Mouse (Mus musculus) left cerebral cortex, adult 18-20 months (tissue): ENCODE data around the gene Stn1. TPM values are rescaled to one million over a fixed set of nuclear protein-coding genes. Genes with fewer than 3 reads are reported as not detected.
A peak's percentile ranks its signal among the peaks of the same experiment; 100 is the strongest.
"Not testable (repeated sequence)": the region's sequence is repeated elsewhere in the genome, so short reads cannot be mapped to it uniquely, and the experiment has no call there.

Experiments used
- DNase-seq, 2 experiments: peaks; one replicate each; pipeline ENCODE4 v3.0.0; 2021 to 2022; ENCODE audit warnings: low spot score in 2 of 2, mixed read lengths in 1 of 2
- long read RNA-seq, 2 experiments: library from polyadenylated mRNA; stranded (forward); transcript quantifications; one replicate each; pipeline ENCODE4 v2.0.0; 2021
- total RNA-seq, 2 experiments: library from RNA; stranded (reverse); gene quantifications; 2 replicates each; pipeline ENCODE4 v1.2.3; 2021

The Stn1 gene
- total RNA-seq: 10 to 100 TPM; 24.9 to 25.3 TPM
- long read RNA-seq, experiment 1, transcript Stn1-201 (10 exons, 1,992 nt): major isoform, 14 of 26 reads
- long read RNA-seq, experiment 1, partial matches to known transcripts: 8 of 26 reads
- long read RNA-seq, experiment 1, other reads (novel, unspliced or antisense): 2 of 26 reads
- long read RNA-seq, experiment 2, transcript Stn1-201 (10 exons, 1,992 nt): major isoform, 13 of 20 reads
- long read RNA-seq, experiment 2, partial matches to known transcripts: 4 of 20 reads
- long read RNA-seq, experiment 2, other reads (novel, unspliced or antisense): 3 of 20 reads

DNA sequence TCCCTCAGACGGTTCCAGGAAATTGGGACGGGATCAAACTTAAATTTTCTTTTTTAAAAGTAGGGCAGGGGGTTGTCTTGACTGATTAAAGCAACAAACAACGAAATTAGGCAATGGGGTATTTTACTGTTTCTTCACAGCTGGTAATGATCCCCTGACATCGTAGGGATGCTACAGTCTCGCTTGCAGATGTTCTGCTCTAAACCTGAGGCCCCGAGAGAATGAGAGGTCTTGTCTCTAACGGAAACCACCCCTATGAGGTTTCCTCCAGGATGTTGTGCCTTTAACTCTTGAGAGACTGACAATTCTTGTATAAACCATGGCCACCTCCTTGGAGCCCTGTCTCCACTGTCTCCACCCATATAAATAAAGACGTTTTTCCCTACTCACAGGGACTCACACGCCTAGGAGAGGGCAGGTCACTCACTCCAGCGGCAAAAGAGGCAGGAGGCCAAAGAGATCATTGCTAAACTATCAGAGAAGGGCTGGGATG lies at the start of gene Stn1:
Gene Stn1, minus strand, starts transcription at position 208 of the 493 bp plus-strand sequence.
- no peak for DNase-seq

DNA sequence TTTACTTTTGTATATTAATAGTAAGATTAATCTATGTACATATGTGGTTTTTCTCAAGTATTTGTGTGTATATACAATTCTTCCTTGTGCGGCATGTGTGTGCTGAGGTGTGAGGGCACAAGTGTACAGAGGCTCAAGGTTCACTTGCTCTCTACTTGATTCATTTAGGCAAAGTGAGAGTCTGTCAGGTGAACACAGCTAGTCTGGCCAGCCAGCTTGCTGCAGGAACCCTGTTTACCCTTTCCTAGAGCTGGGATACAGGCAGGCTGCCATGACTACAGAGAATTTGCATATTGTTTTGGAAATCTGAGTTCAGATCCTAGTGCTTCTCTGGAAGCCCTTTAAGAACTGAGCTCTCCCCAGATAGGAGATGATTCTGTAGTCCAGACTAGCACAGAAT lies 49.7 kb upstream of the Stn1 start:
- DNase-seq: no peak

DNA sequence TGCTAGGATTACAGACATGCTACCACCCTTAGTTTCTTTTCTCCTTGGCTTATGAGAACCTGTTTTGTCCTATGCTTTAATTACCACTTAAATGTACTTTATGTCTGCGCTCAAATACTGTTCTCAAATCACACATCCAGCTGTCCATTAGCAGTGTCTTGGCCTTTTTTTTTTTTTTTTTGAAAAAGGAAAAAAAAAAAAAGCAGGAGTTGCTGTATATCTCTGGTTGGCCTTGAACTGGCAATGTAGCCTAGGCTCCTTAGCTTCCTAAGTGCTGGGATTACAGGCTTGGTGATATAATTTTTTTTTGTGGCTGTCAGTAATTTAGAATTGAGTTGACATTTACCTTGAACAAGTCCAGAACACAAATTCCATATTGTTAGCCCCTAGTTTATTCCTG lies 48.5 kb upstream of the Stn1 start:
- no peak for DNase-seq

DNA sequence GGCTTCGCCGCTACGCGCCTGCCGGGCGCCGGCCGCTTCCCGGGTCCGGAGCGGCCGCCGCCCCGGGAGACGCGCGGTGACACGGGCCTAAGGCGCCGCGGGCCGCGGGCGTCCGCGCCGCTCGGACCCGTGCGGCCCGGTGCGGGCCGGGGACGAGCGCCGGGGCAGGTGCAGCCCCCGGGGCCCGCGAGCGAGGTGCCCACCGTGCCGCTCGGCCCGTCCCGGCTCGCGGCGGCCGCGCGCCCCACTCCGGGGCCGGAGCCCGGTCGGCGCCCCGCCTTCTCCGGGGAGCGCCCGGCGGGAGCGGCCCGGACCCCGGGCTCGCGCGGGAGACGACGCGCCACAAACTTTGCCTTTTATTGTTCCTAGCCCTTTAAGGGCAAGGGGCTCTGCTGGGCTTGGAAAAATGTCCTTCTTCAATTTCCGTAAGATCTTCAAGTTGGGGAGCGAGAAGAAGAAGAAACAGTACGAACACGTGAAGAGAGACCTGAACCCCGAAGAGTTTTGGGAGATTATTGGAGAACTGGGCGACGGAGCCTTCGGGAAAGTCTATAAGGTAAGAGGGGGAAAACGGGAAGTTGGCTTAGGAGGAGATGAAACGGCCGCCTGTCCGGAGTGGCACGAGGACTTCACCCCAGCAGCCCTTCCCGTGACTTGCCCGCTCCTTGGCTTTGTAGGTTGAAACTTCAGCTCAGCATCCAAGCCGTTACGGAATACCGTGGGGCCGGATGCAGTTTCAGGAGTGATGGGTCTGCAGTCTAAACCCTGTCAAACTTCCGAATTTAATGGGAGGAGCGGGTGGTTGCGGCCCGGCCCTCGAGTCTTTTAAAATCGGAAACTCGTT lies 42.7 kb upstream of the Stn1 start:
- DNase-seq: no peak

DNA sequence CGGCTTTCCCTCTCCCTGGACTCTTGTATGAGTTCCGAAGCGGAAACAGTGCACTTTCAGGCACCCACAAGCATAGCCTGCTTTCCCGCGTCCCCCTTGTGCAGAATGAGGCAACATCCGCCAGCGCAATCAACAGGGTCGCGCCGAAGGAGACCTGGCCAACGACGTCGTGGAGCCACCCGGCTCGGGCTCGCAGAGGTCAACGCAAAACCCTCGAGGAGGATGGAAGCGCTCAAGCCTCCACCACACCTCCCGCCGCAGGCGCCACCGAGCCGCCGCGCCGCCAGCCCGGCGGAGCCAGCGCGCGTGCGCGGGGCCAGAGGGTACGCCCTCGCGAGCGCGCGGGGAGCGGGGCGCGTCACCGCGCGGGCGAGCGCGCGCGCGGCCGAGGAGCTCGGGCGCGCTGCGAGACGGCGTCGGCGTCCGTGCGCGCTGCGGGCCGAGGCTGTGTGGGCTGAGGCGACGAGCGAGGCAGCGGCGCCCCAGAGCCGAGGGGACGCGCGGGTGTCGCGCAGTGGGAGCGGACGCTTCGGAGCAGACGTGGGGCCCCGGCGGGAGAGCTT lies 42.0 kb upstream of the Stn1 start, which contains the start of gene Slk:
Gene Slk, plus strand, starts transcription at position 454 of the 563 bp plus-strand sequence.
- peak; percentile 69 to 85 for DNase-seq

DNA sequence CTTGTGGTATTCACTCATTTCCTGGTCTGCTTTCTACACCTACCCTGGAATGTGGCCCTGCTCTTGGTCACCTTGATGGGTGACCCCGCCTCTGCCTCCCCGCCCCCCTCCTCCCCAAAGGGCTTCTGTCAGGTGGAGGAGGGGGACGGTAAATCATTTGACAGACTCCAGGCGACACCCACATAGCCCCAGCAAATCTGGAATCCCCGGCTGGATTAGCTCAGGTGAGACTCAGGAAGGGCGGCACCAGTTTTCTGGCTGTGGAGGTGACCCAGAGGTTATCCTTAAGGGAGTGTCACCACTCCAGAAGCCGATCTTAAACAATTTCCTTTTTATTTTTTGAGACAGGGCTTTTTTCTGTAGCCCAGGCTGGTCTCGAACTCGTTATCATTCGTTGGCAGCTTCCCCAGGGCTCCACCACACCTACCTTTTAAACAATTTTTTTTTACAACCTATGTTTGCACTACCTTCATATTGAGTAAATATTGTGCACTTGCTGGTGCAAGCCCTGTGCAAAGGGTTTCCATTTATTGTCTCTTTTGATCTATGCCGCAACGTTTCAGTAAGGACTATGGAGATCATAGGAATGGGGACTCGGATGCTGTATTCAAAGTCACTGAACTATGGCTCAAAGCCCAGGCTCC lies 41.4 kb upstream of the Stn1 start:
- DNase-seq: no peak

DNA sequence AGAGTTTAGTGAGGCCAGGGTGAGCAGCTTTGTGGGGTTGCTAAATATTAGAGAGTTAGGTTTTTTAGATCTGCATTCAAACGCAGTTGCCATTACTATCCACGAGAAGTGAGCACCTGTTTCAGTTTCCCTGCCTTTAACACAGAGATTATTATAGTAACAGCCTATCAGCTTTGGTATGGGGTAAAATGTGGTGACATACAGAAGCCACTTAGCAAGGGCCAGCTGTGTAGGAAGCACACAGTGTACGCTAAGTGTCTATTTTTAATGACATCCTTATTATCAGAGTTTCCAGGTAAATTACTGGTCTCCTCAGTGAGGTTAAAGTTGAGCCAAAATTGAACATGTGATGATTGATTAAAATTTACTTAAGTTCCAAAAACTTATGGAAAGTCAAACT lies 36.4 kb upstream of the Stn1 start:
- no peak for DNase-seq

DNA sequence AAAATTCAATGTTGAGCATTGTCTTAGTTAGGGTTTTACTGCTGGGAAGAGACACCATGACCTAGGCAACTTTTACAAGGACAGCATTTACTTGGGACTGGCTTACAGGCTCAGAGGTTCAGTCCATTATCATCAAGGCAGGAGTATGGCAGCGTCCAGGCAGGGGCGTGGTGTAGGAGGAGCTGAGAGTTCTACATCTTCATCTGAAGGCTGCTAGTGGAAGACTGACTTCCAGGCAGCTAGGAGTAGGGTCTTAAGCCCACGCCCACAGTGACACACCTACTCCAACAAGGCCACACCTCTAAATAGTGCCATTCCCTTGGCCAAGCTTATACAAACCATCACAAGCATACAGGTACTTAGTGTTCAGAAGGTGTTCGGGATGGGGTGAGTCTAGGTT lies 34.7 kb upstream of the Stn1 start:
- DNase-seq: not testable (repeated sequence)

DNA sequence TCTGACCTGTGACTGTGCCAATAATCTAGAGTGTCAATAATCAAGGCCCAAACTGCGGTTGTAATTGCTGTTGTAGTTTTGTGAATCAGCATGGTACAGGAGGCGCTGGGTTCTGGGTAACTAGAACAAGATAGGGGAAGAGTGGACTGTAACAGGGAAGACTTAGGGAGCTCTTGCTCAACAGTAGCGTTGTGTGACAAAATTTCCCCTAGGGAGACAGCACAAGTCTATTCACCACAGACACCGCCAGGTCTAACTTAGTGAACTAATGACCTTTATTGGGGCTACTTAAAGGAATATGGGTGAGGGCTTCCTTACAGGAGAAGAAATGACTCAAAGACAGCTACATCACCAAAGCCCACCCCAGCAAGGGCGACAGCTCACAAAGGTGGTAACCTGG lies 32.7 kb upstream of the Stn1 start:
- DNase-seq: no peak

DNA sequence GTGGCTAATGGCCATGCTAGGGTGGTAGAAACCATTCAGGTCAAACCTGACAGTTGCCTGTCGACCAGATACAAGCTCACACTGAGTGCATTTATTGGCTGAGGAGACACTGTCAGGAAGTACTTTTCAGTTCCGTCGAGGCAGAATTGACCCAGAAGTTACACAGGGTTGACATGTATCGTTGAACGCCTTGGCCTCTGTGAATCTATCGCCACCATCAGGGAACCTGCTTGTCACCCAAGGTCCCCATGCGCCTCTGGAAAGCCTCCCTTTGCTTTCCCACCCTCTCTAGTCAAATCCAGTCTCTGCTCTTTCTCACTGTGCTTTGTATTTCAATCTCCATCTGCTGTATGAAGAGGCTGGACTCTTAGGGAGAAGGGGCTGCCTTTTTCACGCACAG lies 28.7 kb upstream of the Stn1 start:
- no peak for DNase-seq

DNA sequence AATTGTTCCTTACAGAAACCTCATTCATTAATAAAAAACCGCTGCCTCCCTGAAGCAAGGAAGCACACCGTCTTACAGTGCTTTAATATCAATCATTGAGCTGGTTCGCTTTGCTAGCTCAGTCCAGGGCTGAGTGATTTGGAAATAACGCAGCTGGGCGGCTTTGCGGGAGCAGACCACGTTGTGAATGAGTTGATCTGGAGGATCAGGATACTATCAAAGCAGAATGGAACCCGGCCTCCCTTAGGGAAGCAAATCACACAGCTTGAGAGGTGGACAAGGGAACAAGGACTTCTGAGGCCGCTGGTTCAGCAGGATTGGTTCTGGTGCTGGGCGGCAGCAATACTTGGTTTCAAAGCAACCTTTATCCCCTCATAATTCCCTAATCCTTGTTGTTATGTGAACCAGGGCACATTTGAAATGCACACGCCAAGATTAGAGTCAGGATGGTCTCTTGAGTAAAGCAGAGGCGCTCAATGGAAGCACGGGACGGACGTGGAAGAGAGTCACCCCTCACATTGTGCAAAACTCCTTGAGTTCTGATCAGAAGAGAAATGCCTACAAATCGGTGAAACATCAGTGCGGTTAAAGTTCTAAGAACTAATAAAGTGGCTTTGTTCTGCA lies 27.8 kb upstream of the Stn1 start:
- no peak for DNase-seq

DNA sequence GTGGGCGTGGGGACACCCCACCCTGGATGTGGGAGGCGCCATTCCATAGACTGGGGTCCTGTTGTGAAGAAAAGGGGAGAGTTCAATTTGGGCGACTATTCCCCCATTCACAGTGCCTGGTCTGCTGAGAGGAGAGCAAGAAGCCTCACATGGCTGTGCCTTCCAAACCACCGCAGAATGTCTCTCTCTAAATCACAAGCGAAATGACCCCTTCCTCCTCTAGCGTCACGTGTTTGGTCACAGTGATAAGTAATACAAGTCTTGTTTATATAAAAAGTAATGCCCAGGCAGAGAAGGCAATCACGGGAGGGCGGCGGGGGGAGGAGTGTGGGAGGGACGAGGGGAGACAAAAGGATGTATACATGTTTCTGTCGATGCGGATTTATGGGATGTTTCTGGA lies 26.4 kb upstream of the Stn1 start:
- DNase-seq: no peak

DNA sequence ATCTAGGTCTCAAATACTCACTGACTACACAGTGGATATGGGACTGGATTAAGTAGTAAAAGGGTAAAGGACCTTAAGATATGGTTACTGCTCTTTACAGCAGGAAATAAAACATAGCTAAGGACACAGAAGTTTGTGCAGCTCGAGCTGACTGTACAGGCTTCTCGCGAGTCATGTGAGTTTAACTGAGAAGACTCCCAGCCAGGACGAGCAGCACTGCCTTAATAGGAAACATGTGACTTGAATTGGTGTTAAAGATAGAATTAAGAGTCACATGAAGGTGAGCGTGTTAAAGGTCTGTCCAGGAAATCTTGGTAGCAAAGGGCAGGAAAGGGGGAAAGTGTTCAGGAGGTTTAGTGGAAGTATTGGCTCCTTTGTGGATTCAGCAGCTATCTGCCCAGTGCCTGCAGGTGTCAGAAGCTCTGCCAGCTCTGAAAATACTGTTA lies 24.7 kb upstream of the Stn1 start:
- DNase-seq: no peak

DNA sequence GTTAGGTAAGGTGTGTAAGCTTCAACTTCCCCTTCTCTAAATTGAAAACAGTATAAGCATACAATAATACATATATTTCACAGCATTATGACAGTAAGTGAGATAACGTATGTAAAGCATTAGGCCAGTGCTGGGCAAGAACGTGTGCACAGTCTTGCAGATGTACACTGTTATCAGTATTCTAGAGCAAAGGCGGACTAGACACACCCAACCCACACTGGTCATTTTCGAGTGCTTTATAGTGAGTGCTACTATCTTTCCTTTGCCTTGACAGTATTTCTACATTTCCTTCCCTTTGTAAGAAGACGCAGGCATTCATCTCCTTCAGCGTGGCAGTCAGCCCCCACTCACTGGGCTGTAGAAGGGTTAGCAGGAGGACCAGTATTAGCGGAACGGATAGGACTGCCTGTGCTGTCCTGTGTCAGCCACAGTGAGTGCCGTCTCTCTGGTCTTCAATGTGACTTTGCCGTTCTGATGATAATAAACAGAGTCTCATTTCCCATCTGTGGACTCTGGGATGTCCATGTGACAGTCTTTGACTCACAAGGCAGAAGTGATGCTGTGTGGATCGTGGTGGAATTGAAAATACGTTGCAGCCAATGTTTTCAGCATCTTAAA lies 23.3 kb upstream of the Stn1 start:
- DNase-seq: no peak

DNA sequence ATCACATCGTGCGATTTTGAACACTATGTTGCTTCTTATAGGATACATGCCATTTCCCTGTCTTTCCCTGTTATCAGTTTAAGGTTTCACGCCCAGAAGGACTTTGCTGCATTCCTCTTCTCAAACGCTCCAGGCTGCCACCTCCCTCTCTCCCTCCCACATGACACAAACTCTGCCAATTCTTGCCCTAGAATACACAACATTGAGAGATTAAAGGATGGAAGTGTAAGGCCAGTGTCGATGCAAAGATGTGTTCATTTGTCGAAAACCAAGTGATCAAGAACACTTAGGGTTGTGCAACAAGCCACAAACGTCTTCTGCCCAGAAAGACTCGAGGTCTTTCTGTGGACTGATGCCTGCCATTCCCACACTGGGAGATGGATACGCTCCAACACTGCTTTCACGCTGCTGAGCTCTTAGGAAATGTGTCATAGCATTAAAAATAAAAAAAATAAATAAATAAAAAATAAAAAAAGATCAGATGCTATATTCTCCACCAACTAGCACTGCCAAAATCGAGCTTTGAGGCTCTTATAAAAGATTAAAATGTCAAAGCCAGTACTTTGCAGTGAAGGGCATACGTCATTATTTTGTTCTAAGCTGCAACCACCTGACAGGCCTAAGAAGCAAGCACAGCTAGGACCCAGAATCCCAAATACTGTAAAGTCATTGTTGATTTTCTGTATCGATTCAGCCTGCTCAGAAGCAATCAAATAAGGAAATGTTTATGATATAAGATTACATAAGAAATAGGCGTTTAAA lies 22.6 kb upstream of the Stn1 start:
- peak in 1 of 2 experiments; percentile 56 for DNase-seq

DNA sequence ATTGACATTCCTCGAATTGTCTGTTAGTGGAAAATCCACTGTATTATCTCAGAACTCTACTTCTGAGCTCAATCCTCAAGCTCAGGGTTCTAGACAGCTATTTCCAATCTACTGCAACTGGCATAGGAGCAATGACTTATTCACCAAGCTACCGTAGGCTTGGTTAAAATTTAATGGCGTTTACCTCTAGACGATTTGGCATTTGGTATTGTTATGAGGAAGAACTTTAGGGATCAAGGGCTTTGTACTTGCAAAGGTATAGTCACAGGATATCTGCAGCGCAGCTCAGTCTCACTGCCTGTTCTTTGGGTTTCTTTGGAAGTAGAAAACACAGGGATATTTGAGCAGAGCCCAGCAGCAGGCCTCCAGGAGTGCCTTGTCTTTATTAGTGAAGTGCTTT lies 21.8 kb upstream of the Stn1 start:
- no peak for DNase-seq

DNA sequence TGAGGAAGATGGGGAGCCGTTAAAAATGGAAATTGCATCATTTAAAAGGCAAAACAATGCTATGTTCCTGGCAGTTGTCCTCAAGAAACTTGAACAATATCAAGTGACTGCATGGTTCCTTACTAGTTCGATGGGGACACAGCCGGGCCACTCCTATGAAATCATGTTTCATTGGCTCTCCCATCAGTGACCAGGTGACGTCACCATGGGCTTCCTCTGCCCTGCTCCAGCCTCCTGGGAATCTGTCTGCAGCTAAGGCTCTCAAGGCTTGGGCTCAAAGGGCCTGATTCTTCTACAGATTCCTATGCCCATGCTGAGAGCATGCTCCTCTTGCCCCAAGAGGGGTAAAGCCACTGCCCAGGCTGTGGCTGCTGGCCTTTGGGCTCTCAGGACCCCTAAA lies 12.3 kb upstream of the Stn1 start:
- no peak for DNase-seq

DNA sequence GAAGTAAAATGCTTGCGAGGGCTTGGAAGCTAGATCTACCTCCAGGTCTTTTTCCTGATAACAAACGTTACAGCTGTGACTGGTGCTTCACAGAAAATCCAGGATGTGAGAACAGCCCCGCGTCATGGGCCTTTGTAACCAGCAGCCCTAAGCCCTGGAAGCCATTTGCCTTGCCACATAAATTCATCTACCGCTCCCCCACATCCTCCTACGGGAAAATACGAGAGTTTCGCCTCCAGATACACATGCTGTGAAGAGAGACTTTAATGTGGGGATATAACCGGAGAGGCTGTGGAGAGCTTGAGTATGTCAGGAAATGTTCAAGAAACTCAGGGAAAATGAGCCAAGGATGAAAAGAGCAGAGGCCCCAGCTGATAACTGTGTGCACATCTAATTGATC lies 11.9 kb upstream of the Stn1 start:
- DNase-seq: peak in 1 of 2 experiments; percentile 20

DNA sequence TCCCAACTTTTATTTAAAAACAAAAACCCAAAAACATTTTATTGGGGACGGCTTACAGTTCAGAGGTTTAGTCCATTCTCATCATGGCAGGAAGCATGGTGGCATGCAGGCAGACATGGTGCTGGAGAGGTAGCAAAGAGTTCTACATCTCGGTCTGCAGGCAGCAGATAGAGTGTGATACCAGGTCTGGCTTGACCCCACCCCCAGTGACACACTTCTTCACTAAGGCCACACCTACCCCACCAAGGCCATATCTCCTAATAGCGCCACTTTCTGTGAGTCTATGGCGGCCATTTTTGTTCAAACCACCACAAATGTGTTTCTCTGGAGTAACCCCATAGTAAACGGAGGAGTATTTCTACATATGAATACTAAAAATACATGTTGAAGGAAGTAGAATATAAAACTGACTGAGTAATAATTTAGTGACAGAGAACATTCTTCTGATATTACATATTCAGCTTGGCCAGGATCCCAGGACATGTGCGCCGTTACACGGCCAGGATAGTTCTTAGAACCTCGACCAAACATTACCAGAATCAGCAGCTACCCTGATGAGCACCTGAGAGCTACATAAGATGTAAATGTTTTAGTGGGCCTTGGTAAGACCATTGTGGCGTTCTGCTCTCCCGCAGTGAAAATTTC lies 11.2 kb upstream of the Stn1 start:
- no peak for DNase-seq
